Mouse (Mus musculus): ENCODE results near the gene Cby3.

The Cby3 gene

DNA sequence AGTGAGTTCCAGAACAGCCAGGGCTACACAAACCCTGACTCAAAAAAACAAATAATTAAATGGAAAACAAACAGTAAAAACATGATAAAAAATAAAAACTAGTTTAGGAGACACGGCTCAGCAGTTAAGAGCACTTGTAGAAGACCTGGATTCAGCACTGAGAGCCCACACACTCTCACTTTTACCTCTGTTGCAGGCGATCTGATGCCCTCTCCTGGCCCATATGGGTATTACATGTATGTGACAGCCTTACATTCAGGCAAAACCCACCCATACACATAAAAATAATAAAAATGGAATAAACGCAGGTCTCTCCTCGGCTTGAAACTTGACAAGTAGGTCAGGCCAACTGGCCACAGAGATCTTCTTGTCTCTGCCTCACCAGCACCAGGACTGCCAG lies 10.3 kb downstream of the Cby3 start:
- DNase-seq (ENCODE audit: low spot score): peak; percentile 72

DNA sequence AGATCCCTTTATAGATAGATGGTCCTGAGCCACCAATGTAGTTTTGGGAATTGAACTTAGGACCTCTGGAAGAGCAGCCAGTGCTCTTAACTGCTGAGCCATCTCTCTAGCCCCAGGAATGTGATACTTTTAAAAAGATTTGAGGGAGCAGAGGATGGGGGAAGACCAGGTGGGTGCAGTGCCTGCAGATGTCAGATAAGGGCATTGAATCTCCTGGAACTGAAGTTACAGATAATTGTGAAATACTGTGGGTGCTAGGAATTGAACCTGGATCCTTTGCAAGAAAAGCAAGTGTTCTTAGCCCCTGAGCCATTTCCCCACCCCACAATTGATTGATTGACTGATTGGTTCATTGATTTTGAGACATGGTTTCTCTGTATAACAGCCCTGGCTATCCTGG lies 11.1 kb downstream of the Cby3 start:
- DNase-seq (ENCODE audit: low spot score): no peak

DNA sequence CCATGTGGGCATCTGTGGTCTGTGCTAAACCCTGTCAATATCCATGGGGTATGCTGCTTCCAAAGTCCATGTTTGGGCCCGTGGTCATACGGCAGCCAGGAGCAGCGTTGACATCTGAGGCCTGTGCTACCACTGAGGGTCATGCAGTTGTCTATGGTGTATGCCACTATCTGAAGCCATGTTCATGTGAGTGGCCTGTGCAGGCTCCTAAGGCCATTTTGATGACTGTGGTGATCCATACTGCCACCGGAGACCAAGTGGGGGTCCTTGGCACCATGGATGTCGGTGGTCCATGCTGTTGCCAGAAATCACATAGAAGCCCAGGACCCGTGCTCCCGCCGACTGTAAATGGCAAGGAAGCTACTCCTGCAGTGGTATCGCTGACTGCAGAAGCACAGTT lies 13.3 kb downstream of the Cby3 start:
- DNase-seq (ENCODE audit: low spot score): no peak

DNA sequence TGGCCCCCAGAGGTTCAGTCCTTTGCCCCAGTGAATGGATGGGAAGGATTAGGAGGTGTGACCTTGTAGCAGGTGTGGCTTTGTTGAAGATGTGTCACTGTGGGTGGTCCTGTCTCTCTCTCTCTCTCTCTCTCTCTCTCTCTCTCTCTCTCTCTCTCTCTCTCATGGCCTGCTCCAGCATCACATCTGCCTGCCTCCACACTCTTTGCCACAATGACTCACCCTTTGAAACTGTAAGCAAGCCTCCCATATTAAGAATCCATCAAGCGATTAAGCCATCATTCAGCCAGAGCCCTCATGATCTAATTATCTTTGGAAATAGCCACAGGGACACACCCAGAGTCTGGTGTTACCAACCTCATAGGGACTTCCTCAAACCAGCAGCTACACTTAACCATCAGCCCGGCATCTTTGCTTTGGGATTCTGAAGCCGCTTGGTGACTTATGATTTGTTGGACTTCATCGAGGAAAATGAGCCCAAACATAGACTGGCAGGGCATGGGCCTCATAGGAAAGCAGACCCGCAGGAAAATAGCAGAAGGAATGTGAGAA lies 15.2 kb downstream of the Cby3 start:
- no peak for DNase-seq (ENCODE audit: low spot score)

DNA sequence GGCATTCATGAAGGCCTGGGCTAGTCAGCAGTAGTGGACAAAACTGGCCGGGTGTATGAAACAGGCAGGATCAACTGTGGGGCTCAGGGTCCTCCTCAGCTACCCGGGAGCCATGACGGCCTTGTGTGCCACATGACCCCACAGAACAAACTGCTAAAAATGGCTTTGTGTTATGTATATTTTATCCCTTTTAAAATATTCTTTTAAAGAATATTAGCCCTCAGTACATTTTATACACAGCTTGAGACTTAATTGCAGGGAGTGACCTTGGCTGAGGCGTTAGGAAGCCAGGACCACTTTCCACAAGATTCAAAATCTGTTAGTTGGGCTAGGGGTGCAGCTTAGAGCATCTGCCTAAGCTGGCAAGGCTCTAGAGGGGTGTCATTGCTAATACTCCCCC lies 16.7 kb downstream of the Cby3 start:
- DNase-seq (ENCODE audit: low spot score): no peak

DNA sequence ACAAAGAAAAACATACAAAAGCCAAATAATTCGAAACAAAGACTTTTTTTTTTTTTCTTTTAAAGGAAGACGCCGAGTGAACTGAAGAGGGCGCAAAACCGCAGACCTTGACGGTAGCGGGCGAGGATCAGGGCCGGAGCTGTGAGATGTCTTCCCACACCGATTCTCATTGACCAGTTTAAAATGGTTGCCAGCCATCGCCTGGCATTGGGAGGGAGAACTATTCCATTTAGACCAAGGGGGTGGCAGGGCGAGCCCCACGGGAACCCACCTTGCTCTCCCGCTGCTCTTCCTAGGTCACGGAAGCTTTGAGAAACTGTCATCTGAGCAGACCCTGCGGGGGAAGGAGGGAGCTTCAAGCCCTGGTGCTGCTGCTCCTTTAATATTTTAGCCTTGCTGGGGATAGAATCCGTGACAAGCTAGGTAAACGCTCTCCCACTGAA lies 17.2 kb downstream of the Cby3 start:
- DNase-seq (ENCODE audit: low spot score): peak; percentile 62

DNA sequence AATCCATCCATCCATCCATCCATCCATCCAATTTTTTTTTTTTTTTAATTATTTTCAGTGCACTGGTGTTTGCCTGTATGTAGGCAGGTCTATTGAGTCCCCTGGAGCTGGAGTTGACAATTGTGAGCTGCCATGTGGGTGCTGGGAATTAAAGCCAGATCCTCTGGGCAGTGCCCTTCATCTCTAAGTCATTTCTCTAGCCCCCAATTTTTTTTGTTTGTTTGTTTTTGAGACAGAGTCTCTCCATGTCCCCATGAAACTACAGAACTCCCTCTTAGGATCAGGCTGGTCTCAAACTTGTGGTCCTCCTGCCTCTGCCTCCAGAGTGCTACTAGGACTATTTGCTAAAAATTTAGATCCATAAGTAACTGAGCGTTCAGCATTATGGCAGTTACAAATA lies 17.6 kb downstream of the Cby3 start:
- DNase-seq (ENCODE audit: low spot score): no peak

DNA sequence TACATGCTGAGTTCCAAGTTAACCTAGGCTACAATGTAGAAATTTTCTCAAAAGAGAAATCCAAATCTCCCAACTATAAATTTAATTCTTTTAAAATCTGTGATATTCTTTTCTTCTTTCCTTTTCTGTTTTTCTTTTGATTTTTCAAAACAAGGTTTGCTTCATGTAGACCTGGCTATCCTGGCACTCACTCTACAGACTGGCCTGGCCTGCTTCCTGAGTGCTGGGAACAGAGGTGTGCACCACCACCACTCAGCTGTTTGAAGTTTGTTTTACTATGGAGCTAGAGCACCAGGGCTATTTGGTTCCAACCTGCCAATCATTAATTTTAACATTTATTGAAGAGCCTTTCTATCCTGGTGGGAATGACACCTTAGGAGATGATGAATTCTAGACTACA lies 18.8 kb downstream of the Cby3 start:
- DNase-seq (ENCODE audit: low spot score): no peak

DNA sequence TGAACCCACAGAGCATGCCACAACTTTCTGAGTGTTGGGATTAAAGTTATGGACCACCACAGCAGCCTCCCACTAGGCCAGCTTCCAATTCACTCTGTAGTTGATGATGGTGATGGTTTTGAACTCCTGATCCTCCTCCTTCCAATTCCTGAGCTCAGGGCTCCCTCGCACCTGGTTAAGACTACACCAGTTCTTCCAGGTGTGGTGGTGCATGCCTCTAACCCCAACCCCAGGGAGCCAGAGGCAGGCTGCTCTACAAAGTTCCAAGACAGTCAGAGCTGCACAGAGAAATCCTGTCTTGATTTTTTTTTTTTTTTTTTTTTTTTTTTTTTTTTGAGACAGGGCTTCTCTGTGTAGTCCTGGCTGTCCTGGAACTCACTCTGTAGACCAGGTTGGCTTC lies 19.4 kb downstream of the Cby3 start:
- DNase-seq (ENCODE audit: low spot score): no peak

DNA sequence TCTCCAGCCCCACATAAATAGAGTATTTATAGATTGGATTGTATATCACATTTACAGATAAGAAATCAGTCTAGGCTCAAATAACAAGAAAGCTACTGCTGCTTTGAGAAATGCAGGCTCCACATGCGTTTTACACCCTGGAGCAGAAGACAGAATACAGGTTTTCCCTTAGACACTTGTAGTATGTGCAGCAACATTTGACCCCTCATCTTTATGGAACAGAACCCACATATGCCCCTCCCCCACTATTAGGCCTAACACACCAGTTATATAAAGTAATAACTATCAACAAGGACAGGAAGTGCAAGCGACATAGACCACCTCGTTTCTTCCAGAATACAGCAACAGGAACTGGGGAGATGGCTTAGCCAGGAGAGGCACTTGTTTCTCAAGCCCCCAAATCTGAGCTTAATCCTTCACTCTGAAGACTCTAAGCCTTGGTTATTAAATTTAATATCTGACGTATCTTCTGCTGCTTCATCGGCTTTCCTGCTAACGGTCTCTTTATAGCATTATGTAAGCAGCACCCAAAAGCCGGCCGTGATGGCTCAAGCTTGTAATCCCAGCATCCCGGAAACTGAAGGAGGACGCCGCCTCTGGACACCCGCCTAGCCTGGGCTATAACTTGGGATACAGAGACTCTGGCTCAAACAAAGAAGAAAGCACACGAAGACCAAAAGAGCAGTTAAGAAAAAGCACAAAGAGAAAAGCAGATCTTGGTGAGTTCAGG lies 20.2 kb downstream of the Cby3 start:
- no peak for DNase-seq (ENCODE audit: low spot score)

DNA sequence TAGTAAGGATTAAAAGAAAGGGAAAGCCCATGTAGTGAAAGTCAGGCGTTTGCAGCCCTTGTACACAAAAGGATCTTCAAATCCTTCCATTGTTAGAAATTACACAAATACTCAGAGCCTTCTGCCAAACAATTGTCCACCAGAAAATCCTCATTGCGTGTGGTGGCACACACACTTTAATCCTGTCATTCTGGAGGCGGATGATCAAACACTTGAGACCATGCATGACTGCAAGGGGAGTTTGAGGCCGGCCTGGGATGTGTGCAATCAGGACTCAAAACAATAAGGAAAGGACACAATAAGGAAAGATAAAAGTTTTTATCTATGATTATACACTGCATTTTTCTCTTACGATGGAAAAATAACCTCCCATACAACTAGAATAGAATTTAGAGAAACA lies 21.2 kb downstream of the Cby3 start:
- no peak for DNase-seq (ENCODE audit: low spot score)

DNA sequence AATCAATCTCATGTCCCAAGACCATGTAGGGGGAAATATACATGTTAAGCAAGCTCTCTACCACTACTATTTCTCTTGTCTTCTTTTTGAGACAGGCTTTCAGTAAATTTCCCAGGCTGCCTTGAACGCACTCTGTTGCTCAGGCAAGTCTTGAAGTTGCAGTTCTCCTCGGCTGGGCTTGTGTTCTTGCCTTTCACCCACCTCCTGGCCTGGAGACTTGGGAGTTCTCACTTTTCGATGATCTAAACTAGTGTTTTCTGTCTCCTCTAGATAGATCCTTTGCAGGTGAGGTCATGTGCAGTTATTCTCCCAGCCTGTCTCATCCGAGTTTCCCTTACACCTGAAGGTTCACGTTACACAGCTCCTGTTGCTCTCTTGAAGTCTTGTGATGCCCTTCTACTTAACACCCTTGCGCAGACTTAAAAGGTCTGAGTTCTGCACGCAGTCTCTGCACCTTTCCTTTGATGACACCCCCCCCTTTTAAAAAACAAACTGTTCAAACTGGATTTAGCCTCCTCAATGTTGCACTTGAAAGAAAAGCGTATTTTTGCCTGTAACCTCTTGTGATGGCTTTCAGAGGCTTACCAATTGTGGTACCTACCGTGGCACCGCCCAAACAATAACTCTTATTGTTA lies 22.0 kb downstream of the Cby3 start:
- DNase-seq (ENCODE audit: low spot score): peak; percentile 54

DNA sequence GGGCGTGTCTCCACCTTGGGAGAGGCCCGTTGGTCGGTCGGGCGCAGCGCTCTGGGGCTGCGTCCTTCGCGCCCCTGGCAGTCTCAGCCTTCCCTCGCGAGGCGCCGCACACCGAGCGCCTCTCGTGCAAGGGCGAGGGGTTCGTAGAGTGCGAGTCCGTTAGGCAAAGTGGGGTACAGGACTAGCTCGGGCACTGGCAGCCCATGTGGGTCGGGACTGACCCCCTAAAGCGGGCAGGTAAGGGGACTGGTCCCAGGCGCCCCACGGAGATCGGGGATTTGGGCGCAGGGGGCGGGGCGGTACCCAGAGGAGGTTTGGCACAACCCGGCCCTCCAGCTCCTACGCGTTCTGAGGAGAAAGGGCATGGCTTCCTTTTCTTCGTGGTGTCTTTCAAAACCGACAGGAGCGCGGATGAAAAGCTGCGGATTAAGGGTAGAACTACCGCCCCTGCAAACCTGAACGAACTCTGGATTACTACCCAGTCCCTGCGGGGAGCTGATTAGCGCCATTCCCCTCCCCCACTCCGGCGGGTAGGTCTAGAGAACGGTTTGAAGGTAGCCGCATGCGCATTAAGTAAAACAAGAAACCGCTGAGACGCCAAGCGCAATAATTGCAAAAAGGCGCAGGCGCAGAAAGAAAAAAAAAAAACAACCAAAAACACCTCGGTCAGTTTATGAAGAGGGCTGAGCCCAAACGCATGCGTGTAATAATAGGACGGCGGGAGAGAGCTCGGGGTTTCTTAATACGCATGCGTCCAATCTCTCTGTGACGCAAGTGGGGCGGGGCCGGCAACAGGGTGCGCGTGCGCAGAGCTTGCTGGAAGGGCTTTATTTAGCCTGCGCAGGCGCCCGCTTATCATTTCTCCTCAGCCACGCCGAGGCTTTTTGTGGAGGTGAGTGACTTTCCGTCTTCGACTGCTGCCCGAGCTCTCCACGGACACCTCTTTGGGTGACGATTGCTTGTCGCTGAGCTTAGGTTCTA lies 22.9 kb downstream of the Cby3 start, which contains the start of gene Hnrnph1:
Gene Hnrnph1 (plus strand): TSS at position 80 of the 981 bp plus-strand sequence.
- peak; percentile 99 for DNase-seq (ENCODE audit: low spot score)

DNA sequence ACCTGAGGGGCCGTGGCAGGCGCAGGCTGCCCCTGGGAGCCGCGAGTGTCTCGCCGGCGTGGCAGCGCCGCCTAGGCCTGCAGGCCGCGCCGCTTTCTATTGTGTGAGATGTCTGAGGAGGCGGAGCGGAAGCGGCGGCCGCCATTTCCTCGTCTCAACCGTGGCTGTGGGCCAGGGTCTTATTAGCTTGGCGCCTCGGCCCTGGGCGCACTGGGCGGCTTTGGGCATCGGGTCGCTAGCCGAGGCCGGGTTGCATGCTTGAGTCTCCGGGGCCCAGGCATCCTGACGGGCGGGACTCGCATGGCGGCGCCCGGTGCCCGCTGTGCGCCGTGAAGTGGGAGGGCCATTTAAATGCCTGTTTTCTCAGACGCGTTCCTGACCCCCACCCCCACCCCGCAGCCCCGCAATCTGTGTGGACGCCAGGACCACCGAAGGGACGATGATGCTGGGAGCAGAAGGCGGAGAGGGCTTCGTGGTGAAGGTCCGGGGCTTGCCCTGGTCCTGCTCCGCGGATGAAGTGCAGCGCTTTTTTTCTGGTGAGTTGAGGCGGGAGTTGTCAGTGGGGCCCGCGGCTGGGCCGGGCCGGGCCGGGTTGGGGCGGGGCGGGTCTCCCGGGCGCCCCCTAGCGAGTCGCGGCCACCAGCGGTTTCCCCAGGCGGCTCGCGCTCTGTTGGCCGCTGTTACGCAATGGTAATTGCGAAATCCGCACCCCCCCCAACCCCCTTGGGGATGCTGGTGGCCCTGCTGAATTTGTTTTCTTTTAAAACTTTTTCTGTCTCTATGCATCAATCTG lies 23.8 kb downstream of the Cby3 start:
- peak; percentile 83 for DNase-seq (ENCODE audit: low spot score)

DNA sequence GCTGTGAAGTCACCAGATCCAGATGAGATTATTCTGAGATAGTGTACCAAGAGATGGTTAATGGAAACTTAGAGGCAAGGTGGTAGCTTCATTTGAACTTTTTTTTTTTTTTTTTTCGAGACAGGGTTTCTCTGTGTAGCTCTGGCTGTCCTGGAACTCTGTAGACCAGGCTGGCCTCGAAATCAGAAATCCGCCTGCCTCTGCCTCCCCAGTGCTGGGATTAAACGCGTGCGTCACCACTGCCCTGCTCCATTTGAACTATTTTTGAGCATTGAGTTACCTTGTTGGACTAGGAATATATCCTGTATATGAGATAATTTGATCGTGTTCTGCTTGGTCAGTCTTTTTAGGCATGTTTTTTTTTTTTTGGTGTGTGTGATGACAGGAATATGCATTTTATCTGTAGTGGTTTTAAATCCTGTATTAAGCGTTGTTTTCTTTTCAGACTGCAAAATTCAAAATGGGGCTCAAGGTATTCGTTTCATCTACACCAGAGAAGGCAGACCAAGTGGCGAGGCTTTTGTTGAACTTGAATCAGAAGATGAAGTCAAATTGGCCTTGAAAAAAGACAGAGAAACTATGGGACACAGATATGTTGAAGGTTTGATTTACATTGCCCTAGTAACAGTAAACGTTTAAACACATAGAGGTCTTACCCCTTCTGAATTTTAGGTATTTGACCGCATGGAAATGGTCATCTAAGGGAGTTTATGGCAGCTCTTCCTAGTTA lies 24.9 kb downstream of the Cby3 start:
- DNase-seq (ENCODE audit: low spot score): no peak

DNA sequence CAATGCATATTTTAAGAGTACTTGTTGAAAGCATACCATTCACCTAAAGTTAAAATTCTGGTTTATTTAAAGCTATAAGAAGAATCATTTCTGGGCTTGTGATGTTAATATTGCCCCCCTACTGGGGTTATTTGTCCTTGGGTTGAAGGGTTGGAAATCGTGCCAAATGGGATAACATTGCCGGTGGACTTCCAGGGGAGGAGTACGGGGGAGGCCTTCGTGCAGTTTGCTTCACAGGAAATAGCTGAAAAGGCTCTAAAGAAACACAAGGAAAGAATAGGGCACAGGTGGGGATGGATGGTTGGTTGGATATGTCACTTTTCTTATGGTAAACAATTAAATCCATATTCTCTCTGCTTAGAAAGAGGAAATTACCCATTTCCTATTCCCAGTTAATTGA lies 27.0 kb downstream of the Cby3 start:
- DNase-seq (ENCODE audit: low spot score): no peak

DNA sequence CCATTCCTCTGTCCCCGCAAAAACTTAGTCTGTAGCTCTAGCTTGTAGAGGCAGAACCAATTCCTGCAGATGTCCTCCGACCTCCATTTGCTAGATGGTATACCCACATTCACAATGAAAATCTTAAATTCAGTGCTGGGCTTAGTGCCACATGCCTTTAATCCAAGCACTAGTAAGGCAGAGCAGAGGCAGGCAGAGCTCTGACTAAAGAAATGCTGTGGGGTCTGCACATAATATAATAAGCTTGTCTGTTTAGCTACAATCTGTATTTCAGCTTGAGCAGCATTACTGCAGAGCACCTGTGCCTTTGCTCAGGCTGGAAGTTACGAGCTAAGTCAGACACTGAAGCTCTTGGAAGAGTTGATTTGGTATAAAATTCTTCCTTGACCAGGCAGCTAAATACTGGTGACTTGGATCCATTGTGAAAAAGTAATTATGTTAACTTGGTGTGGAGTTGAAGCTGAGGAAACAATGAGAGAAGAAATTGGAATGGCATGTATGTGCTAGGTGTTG lies 33.0 kb downstream of the Cby3 start:
- DNase-seq (ENCODE audit: low spot score): no peak

DNA sequence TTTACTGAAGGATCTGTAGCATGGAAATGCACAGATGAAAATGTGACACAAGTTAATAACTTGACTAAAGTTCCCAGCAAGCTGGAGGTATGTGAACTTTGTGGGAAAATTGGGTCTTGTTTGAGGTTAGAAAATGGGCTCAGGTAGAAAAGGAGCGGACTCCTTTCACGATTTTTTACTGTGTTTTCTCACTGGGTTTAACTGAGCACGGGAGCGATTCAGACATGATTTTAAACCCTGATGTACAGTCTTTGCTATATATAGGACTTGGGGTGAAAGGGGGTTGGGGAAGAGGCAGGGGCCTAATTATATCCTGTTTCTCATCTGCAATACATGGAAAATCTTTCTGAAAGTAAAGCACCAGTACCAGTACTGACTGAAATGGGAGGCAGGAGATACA lies 33.4 kb downstream of the Cby3 start:
- no peak for DNase-seq (ENCODE audit: low spot score)

DNA sequence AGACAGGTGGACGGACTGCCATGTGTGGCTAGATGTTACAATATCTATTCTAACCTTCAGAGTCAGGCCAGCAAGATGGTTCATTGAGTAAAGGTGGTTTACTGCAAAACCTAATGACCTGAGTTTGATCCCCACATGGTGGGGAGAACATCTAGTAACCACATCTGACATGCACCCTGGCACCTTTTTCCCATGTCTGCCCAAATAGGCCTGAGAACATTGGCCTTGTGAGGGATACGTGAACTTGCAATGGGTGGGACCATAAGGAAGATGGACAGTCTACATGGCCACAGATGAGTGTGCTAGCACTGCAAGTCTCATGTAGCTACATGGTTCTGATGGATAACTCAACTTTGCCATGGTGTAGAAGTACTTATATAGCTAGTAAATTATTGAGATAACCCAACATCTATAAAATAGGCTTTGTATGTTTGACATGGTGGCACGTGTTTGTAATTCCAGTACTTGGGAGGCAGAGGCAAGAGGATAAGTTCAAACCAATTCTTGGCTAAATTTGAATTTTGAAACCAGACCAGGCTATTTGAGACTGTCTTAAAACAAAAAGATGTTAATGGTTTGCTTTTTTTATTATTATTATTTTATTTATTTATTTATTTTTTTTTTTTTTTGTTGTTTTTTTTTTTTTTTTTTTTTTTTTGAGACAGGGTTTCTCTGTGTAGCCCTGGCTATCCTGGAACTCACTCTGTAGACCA lies 34.1 kb downstream of the Cby3 start:
- DNase-seq (ENCODE audit: low spot score): no peak

DNA sequence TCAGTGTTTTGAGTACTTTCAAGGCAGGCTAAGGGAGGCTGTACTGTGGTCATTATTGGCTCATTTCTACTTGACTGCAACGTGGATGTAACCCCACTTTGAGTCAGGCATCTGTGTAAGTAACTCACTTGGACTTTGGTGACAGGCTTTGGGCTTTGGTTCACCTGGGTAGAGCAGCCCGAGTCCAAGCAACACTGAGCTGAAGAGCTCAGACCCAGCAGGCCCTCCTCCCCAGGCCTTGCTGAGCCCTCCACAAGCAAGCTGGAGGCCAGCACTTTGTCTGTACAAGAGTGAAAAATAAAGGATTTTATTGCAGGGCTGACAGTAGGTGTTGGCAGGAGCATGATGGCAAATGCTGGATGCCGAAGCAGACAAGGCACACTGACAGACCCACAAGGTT lies 34.7 kb downstream of the Cby3 start:
- DNase-seq (ENCODE audit: low spot score): no peak

Data from T-cell, adult 2 months (primary cell).